Mouse (Mus musculus): Measurements from ENCODE around the gene Olfr1346.
"Not testable (repeated sequence)": the region's sequence is repeated elsewhere in the genome, so short reads cannot be mapped to it uniquely, and the experiment has no call there.

Gene Olfr1346

DNA sequence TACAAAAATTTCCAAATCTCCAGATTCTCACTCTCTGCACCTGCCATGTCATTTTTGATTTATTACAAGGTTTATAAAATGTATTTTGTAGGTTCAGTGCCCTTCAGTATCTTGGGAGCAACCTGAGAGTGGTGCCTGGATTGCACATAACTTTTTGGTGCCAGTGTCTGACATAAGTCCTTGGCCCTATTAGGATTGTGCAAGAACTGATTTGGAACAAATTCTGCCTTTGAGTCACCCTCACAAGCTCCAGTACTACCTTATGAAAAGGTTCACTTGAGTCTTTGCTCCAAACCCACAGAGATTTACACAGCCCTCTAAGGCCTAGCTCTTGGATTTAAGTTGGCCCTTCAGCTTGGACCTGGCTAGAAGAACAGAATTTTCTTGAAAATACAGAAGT lies at the start of gene Olfr1346:
Gene Olfr1346 (plus strand): TSS at position 151 of the 400 bp plus-strand sequence.
- no peak for DNase-seq (ENCODE audit: low read depth, low spot score)

DNA sequence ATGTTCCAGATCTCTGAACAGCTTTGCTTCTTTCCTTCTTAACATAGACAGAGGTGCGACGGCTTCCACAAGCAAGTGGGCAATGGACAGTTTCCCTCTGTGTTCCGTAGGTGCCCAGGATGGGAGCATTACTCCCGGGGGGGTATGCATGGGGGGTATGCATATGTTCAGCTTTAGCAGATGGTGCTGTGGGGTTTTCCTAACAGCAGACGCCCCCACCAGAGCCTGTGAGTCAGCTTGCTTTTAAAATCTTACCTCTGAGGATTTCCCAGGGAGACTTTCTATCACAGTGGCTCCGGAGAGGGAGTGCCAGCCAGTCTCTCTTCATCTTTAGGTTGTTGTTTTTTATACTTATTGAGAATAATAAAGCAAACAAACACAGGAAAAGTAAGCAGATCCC lies 47.0 kb upstream of the Olfr1346 start:
- DNase-seq (ENCODE audit: low read depth, low spot score), result no peak

DNA sequence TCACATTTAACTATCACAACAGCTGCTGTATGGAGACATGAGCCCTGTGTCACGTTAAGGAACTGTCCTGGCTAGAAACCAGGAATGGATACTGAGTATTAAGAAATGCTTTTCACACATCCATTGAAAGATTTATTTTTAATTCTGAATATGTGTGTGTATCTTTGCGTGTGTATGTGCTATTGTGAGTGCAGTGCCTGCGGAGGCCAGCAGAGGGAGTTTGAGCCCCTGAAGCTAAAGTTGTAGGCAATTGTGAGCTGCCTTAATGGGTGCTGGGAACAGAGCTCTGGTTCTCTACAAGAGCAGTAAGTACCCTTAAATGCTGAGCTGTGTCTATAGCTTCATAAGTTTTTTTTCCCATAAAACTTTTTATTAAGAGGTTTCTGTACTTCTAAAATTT lies 37.5 kb upstream of the Olfr1346 start:
- no peak for DNase-seq (ENCODE audit: low read depth, low spot score)

DNA sequence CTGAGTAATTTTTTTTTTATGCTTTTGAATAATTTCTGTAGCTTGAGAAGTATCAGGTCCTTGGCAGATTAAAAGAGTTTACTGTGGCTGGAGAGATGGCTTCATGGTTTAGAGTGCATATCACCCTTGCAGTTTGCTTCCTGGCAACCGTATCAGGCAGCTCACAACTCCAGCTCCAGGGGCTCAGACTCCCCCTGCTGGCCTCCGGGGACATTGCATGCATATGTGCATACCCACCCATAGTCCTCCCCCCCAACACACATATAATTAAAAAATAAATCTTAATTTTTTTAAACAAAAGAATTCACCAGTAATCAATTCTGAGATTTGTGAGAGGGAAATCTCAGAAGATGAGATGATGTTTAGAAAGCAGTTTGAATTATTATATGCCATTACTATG lies 36.6 kb upstream of the Olfr1346 start:
- DNase-seq (ENCODE audit: low read depth, low spot score), result no peak

DNA sequence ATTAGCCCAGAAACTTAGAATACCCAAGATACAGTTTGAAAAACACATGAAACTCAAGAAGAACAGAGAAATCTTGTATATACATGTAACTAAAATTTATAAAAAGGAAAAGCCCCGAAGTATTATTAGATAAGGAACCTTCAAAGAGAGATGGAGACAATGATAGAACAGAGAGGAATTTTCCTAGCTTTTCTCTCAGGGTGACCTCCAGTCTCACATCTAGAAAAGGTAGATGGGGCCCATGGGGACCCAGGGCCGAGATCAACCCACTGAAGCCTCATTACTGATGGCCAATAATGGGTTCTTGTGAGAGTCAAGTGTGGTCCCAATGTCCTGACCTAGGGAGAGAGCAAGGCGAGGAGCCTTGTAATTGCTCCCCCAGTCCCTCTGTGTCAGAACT lies 28.5 kb upstream of the Olfr1346 start, which contains the start of gene Olfr1344:
Gene Olfr1344 (plus strand): TSS at position 301 of the 400 bp plus-strand sequence.
- no peak for DNase-seq (ENCODE audit: low read depth, low spot score)

DNA sequence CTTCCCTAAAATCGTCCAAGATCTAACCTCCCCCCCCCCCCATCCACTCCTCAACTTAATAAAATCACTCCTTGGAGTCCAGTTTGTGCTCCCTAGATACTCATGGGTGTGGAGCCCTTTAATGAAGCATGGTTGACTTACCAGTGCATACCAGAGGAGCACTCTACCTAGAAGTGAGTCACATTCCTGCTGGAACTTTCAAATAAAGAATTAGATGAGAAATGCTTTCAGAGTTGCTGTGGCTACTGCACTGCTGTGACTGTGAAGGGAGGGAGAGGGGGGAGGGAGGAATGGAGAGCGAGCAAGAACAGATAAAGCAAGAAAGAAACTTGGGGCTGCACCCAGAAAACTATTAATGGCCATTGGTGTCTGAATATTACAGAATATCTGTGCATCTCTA lies 25.7 kb upstream of the Olfr1346 start:
- DNase-seq (ENCODE audit: low read depth, low spot score), result no peak

DNA sequence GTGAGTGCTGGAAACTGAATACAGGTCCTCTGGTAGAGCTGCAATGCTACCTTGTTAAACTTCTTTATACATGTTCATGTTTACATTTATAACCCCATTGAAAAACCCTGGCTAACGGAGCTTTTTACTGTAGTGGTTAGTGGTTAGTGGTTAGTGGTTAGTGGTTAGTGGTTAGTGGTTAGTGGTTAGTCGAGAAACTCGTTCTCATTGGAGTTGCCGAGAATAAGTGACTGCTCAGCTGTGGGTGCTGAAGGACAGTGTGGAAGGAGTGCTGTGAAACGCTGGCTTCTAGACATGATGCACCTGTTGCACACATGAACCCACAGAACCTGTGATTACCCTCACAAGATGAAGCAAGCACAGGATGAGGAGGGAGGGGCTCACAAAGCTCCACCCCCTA lies 19.1 kb upstream of the Olfr1346 start:
- DNase-seq (ENCODE audit: low read depth, low spot score), result no peak

DNA sequence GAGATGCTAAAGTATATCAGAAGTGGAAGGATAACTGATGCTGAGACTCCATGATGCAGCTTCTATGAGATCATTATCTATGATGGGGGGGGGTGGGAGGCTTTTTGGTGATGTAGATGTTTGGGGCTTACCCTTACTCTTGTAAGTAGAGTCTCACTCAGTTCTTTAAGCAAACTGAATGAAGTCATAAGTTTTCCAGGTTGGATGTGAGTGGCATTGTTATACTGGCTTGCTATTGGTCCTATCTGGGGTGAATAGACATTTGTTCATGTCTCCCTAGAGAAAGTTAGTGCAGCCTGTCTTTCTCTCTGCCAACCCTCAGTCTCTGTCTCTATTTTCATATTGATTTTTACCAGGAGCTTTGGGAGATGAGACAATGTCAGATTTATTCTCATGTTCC lies 11.0 kb upstream of the Olfr1346 start, which contains the start of gene Olfr1336:
Gene Olfr1336 (plus strand): TSS at position 301 of the 400 bp plus-strand sequence.
- no peak for DNase-seq (ENCODE audit: low read depth, low spot score)

DNA sequence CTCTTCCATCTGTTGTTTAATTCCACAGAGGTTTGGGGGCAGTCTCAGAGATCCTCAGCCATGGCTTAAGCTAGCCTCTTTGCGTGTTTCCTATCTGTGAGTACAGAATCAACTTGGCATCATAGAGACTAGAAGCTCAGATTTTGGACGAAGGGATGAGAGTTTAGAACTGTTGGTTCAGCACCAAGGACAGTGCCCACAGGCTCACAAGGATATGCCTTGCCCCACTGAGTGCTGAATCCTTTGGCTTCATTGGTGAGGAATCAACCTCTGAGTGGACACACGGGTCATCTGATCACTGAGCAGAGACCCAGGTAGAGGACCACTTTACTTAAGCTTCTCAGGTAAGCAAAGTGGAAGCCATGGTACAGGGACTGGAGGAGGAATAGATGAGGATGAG lies 10.5 kb upstream of the Olfr1346 start:
- no peak for DNase-seq (ENCODE audit: low read depth, low spot score)

DNA sequence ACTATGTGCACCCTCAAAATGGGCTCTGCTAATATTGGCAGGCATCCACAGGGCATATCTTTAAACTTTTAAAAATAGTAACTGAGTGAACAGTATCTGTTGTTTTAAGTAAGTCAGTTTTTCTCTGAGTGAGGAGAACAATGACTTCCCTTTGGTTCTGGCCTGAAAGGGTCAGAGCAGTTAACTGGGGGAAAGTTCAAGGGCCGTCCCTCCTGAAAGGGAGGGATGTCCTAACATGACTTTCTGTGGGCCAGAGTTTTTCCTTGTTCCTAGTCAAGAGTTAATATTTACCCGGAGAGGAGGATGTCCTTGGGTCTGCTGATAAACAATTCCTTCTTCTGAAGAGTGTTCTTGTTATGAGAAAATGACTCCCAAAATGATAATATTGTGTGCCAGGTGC lies 10.7 kb downstream of the Olfr1346 start:
- DNase-seq (ENCODE audit: low read depth, low spot score), result not testable (repeated sequence)

DNA sequence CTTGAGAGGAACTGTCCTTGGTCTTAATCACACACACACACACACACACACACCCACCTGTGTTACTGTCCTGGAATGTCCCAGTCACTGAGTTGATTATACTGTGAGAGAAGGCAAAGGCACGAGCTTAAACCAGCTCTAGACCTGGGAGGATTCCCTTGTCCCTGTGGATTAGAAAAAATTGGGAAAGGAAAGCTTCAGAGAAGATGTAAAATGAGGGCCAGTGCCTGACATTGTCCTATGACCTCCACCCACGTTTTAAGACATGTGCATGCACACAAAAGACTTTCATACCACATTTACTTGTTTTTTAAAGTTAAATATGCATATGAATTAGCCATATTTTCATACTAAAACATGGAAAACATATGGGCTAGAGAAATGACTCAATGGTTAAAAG lies 19.9 kb downstream of the Olfr1346 start, which contains the start of gene Olfr5:
Gene Olfr5 (minus strand): TSS at position 101 of the 400 bp plus-strand sequence.
- no peak for DNase-seq (ENCODE audit: low read depth, low spot score)

DNA sequence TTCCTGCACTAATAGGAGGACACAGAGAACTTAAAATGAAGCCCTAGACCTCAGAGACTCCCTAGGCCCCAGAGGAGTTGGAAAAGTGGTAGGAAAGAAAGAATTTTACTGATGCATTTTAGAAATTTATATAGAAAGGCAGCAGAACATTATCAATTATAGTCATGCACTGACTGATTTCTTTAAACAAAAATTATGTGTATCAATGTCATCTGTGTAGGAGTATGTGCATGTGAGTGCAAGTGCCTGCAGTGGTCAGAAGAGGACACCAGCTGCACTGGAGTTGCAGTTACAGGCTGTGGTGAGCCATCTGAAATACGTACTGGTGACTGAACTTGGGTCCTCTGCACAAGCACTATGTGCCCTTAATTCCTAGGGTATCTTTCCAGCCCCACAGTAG lies 32.8 kb downstream of the Olfr1346 start, which contains the start of gene Olfr1347:
Gene Olfr1347 (minus strand): TSS at position 101 of the 400 bp plus-strand sequence.
- DNase-seq (ENCODE audit: low read depth, low spot score), result no peak

DNA sequence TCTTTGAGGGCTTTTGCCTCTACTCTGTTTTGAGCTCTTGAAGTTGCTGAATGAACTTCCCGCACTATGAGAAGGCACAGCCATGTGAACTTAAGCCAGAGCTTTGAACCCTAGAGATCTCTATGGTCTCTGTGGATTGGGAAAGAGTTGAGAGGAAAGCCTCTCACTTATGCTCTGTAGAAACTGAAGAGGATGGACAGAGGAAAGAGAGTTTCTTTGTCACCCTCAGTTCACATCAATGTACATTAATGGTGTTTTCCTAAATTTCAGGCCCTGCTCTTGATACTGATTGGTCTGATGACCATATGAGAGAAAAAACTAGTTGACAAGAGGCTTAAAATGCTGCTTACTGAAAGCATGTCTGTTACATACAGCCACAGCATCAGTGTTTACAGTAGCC lies 41.7 kb downstream of the Olfr1346 start, which contains the start of gene Olfr1348:
Gene Olfr1348 (minus strand): TSS at position 101 of the 400 bp plus-strand sequence.
- no peak for DNase-seq (ENCODE audit: low read depth, low spot score)

DNA sequence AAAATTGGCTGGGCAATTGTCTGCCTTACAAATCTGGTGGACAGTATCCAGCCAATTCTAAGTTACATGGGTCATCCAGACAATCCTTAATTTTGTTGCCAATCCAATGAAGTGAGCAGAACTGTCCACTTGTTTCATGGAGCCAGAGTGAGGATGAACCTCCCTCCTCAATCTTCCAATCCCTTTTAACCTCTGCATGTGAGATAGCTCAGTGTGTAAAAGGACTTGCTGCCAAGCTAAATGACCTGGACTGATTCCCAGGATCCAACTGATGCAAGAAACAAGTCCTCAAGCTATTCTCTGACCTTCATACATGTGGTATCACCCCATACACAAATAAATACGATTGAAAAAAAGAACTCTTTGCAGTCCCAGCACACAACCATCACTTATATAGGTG lies 54.8 kb downstream of the Olfr1346 start:
- no peak for DNase-seq (ENCODE audit: low read depth, low spot score)

DNA sequence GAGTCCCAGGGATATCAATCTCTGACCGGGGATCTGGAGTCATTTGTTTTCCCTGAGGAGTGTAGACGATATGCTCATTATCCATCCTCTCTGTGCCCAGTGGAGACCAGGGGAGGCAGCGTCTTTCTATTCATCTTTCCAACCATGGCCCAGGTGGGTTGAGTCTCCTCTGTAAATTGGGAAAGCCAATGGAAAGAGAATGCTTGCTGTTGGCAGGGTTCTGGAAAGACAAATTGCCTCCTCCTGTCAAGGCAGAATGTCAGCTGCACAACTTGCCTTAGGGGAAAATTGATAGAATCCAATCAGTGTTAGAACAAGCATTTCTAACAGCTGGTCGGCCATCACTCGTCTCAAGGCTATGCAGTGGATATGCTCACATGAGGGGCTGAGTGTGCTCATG lies 55.9 kb downstream of the Olfr1346 start, which contains the start of gene Olfr1349:
Gene Olfr1349 (minus strand): TSS at position 101 of the 400 bp plus-strand sequence.
- DNase-seq (ENCODE audit: low read depth, low spot score), result no peak

DNA sequence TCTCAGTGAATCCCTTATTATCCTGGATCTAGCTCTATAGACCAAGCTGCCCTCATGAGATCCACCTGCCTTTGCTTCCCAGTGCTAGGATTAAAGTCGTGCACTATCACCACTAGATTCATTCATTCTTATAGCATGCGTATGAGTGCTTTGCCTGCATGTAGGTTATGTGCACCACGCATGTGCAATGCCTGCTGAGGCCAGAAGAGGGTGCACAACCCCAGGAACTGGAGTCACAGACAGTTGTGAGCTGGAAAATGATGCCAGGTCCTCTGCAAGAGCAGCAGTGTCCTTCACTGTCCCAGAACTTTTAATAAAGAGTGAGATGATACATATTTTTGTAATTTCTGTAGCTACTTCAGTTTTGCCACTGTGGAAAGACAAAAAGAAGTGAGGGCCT lies 58.1 kb downstream of the Olfr1346 start:
- no peak for DNase-seq (ENCODE audit: low read depth, low spot score)

DNA sequence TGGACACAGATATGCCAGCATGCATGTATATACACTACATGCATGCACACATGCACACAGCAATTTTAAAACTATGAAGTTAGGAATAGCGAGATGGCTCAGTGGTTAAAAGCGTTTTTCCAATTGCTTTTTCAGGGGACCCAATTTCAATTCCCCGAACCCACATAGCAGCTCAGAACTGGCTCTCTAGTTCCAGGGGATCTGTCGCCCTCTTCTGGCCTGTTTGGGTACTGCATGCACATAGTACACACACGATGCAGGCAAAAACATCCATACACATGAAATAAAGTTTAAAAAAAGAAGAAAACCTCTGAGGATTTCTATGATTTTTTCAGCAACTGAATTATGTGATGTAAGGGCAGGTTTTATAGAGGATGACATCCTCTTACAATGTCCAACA lies 59.2 kb downstream of the Olfr1346 start:
- DNase-seq (ENCODE audit: low read depth, low spot score), result no peak

Data from brain, embryonic 18.5 days (tissue).